Mouse (Mus musculus): ENCODE measurements around the gene A4gnt. TPM values are rescaled to one million over a fixed set of nuclear protein-coding genes. Genes with fewer than 3 reads are reported as not detected.

A4gnt gene
- total and polyA plus RNA-seq, 3 experiments: 0.04 TPM; not detected in 2

- H3K79me2 ChIP-seq (ENCODE audit: control insufficient read depth, insufficient read depth, low read length, poor library complexity): no peaks in the 10 kb centered on the region
- no peaks in the 10 kb centered on the region for H3K9me3 ChIP-seq (replicated peaks; ENCODE audit: insufficient read depth, low read length)
- no peaks in the 10 kb centered on the region for H3K27me3 ChIP-seq (ENCODE audit: control insufficient read depth in 1 of 2, insufficient read depth in 2 of 2, low read length in 2 of 2)
- H3K4me1 ChIP-seq (ENCODE audit: control insufficient read depth in 1 of 2, insufficient read depth in 2 of 2, low read length in 2 of 2): no peaks in the 10 kb centered on the region
- H3K9ac ChIP-seq (ENCODE audit: control insufficient read depth, low read depth, low read length, poor library complexity, severe bottlenecking): no peak overlapping the region
- TF ChIP-seq MAFK (IDR thresholded peaks at IDR 0.05; ENCODE audit: borderline replicate concordance, low read depth, low read length): no peak
- no peak for TF ChIP-seq CTCF (IDR thresholded peaks at IDR 0.05 in 2 of 3, conservative IDR thresholded peaks at IDR 0.05 in 1 of 3; ENCODE audit: control insufficient read depth in 1 of 3, insufficient read depth in 1 of 3, low read depth in 2 of 3, low read length in 3 of 3, poor library complexity in 1 of 3, severe bottlenecking in 1 of 3)
- H3K4me3 ChIP-seq (ENCODE audit: control insufficient read depth in 1 of 2, insufficient read depth in 1 of 2, low read depth in 2 of 2, low read length in 2 of 2): no peak overlapping the region
- H3K36me3 ChIP-seq (ENCODE audit: control insufficient read depth in 1 of 2, insufficient read depth in 2 of 2, low read length in 2 of 2): no peaks in the 10 kb centered on the region
- no peak overlapping the region for H3K27ac ChIP-seq (ENCODE audit: control insufficient read depth, low read depth, low read length)
- DNase-seq (ENCODE audit: low read depth, low spot score): no peak
Measured at GRCm38 (mm10) chr9:99620196-99620595, 7.9 kb downstream of the A4gnt start.

- H3K9me3 ChIP-seq (replicated peaks; ENCODE audit: insufficient read depth, low read length): no peaks in the 10 kb centered on the region
- H3K27ac ChIP-seq (ENCODE audit: control insufficient read depth, low read depth, low read length): no peak overlapping the region
- TF ChIP-seq POLR2AphosphoS5 (IDR thresholded peaks at IDR 0.05; ENCODE audit: borderline replicate concordance, low read depth, low read length) (no peak), EP300 (IDR thresholded peaks at IDR 0.05; ENCODE audit: low read depth in 1 of 2, low read length in 2 of 2) (peak; percentile 55 to 80; a peak in 3 of 4 replicates), TAL1 (IDR thresholded peaks at IDR 0.05; ENCODE audit: low read length) (peak; percentile 64), GATA1 (IDR thresholded peaks at IDR 0.05; ENCODE audit: low read depth, low read length) (peak; percentile 68), CHD2 (IDR thresholded peaks at IDR 0.05; ENCODE audit: low read length) (no peak), TCF12 (IDR thresholded peaks at IDR 0.05; ENCODE audit: low read depth, low read length) (peak; percentile 60; the same call in 1 of the 2 replicates)
- no peak overlapping the region for H3K9ac ChIP-seq (ENCODE audit: control insufficient read depth, low read depth, low read length, poor library complexity, severe bottlenecking)
- no peak overlapping the region for H3K4me3 ChIP-seq (ENCODE audit: control insufficient read depth in 1 of 2, insufficient read depth in 1 of 2, low read depth in 2 of 2, low read length in 2 of 2)
- H3K4me1 ChIP-seq (ENCODE audit: control insufficient read depth in 1 of 2, insufficient read depth in 2 of 2, low read length in 2 of 2): no peaks in the 10 kb centered on the region
- no peaks in the 10 kb centered on the region for H3K79me2 ChIP-seq (ENCODE audit: control insufficient read depth, insufficient read depth, low read length, poor library complexity)
- peak; percentile 41 for DNase-seq (ENCODE audit: low read depth, low spot score)
- H3K27me3 ChIP-seq (ENCODE audit: control insufficient read depth in 1 of 2, insufficient read depth in 2 of 2, low read length in 2 of 2): no peaks in the 10 kb centered on the region
- no peaks in the 10 kb centered on the region for H3K36me3 ChIP-seq (ENCODE audit: control insufficient read depth in 1 of 2, insufficient read depth in 2 of 2, low read length in 2 of 2)
Measured at GRCm38 (mm10) chr9:99622034-99622433, 9.7 kb downstream of the A4gnt start.

- no peak overlapping the region for H3K27ac ChIP-seq (ENCODE audit: control insufficient read depth, low read depth, low read length)
- H3K9ac ChIP-seq (ENCODE audit: control insufficient read depth, low read depth, low read length, poor library complexity, severe bottlenecking): no peak overlapping the region
- H3K9me3 ChIP-seq (replicated peaks; ENCODE audit: insufficient read depth, low read length): no peaks in the 10 kb centered on the region
- TF ChIP-seq MAFK (IDR thresholded peaks at IDR 0.05; ENCODE audit: borderline replicate concordance, low read depth, low read length) (no peak), MAZ (IDR thresholded peaks at IDR 0.05; ENCODE audit: low read depth, low read length) (no peak), SMC3 (IDR thresholded peaks at IDR 0.05; ENCODE audit: low read depth, low read length) (no peak), E2F4 (IDR thresholded peaks at IDR 0.05; ENCODE audit: borderline replicate concordance, low read depth, low read length) (no peak)
- no peaks in the 10 kb centered on the region for H3K4me1 ChIP-seq (ENCODE audit: control insufficient read depth in 1 of 2, insufficient read depth in 2 of 2, low read length in 2 of 2)
- no peaks in the 10 kb centered on the region for H3K36me3 ChIP-seq (ENCODE audit: control insufficient read depth in 1 of 2, insufficient read depth in 2 of 2, low read length in 2 of 2)
- H3K27me3 ChIP-seq (ENCODE audit: control insufficient read depth in 1 of 2, insufficient read depth in 2 of 2, low read length in 2 of 2): no peaks in the 10 kb centered on the region
- H3K4me3 ChIP-seq (ENCODE audit: control insufficient read depth in 1 of 2, insufficient read depth in 1 of 2, low read depth in 2 of 2, low read length in 2 of 2): no peak overlapping the region
- H3K79me2 ChIP-seq (ENCODE audit: control insufficient read depth, insufficient read depth, low read length, poor library complexity): no peaks in the 10 kb centered on the region
- DNase-seq (ENCODE audit: low read depth, low spot score): no peak
Measured at GRCm38 (mm10) chr9:99622966-99623365, 10.7 kb downstream of the A4gnt start.

Measured in MEL (cell line).